Mouse (Mus musculus) cerebellum, adult 2 months (tissue): ENCODE data around the gene Pomgnt2.

ENCODE experiments used
- CTCF ChIP-seq: fragments of 200-500 bp; IDR thresholded peaks from 2 replicates; pipeline ENCODE4 v1.5.1; 2011; ENCODE audit warnings: low read depth, mild to moderate bottlenecking, control low read depth, low read length, moderate library complexity, borderline replicate concordance; ENCODE audit not compliant: insufficient read depth
- POLR2A ChIP-seq: fragments of 200-500 bp; IDR thresholded peaks from 2 replicates; pipeline ENCODE4 v1.6.1; 2011; ENCODE audit warnings: low read length, control low read depth, borderline replicate concordance; ENCODE audit not compliant: insufficient read depth

GRCm38 (mm10) chr9:122032071-122032470 is 35.2 kb upstream of the Pomgnt2 start:
- peak; percentile 19; the same call in 1 of the 2 replicates for TF ChIP-seq CTCF
- TF ChIP-seq POLR2A: no peak
